Mouse (Mus musculus) left cerebral cortex, adult 2 months (tissue): Measurements from ENCODE around the gene Drd1. TPM values are rescaled to one million over a fixed set of nuclear protein-coding genes. Genes with fewer than 3 reads are reported as not detected.

Experiments used
- DNase-seq, 2 experiments: peaks; one replicate each; pipeline ENCODE4 v3.0.0; 2021 to 2022; ENCODE audit warnings: low spot score in 2 of 2, mixed read lengths in 1 of 2; ENCODE audit errors: extremely low spot score in 1 of 2
- H3K27ac ChIP-seq: fragments of 200-600 bp; 2 replicates; pipeline ENCODE4 v1.8.1; 2022
- H3K4me3 ChIP-seq: fragments of 200-600 bp; 2 replicates; pipeline ENCODE4 v1.8.1; 2022
- CTCF ChIP-seq: fragments of 200-600 bp; IDR thresholded peaks from 2 replicates; pipeline ENCODE4 v1.8.1; 2022; ENCODE audit warnings: antibody characterized with exemption, mild to moderate bottlenecking, moderate library complexity
- intact Hi-C: fragments of 180-260 bp; cut with DNase I; formaldehyde crosslinking; loops from one replicate; pipeline ENCODE4 v1.15.1; 2025
- total RNA-seq, 2 experiments: library from RNA; stranded (reverse); gene quantifications; 2 replicates each; pipeline ENCODE4 v1.2.3; 2021

Drd1 gene
- total RNA-seq, 2 experiments from 2014 or later, result 30.0 to 34.8 TPM

- no peak overlapping the region for H3K4me3 ChIP-seq
- intact Hi-C loops, result no loop called here
- no peak for DNase-seq
- TF ChIP-seq CTCF, result no peak
- no peak overlapping the region for H3K27ac ChIP-seq
Measured at GRCm38 (mm10) chr13:54084826-54085225, 29.3 kb upstream of the Drd1 start.

- no peak overlapping the region for H3K4me3 ChIP-seq
- DNase-seq, result no peak
- TF ChIP-seq CTCF, result no peak
- no peak overlapping the region for H3K27ac ChIP-seq
- intact Hi-C loops, result no loop called here
Measured at GRCm38 (mm10) chr13:54084178-54084577, 28.7 kb upstream of the Drd1 start.

GRCm38 (mm10) chr13:54082946-54083345, 27.4 kb upstream of the Drd1 start:
- no peak for TF ChIP-seq CTCF
- intact Hi-C loops, result no loop called here

GRCm38 (mm10) chr13:54080785-54081184, 25.3 kb upstream of the Drd1 start:
- DNase-seq, result no peak
- no peak overlapping the region for H3K4me3 ChIP-seq
- no peak for TF ChIP-seq CTCF
- H3K27ac ChIP-seq, result no peak overlapping the region
- intact Hi-C loops, result no loop called here

More at GRCm38 (mm10) chr13:54082946-54083345, 27.4 kb upstream of the Drd1 start:
- DNase-seq, result no peak
- Histone ChIP-seq H3K27ac (no peak overlapping the region), H3K4me3 (no peak overlapping the region)

- Histone ChIP-seq H3K27ac (no peak overlapping the region), H3K4me3 (no peak overlapping the region)
- no peak for DNase-seq
- TF ChIP-seq CTCF, result no peak
- intact Hi-C loops, result no loop called here
Measured at GRCm38 (mm10) chr13:54079782-54080759, 24.6 kb upstream of the Drd1 start.

GRCm38 (mm10) chr13:54077470-54078174, 22.1 kb upstream of the Drd1 start:
- Histone ChIP-seq H3K27ac (no peak overlapping the region), H3K4me3 (no peak overlapping the region)
- intact Hi-C loops, result no loop called here
- no peak for TF ChIP-seq CTCF
- DNase-seq, result no peak

GRCm38 (mm10) chr13:54076762-54077460, 21.4 kb upstream of the Drd1 start:
- intact Hi-C loops, result no loop called here
- no peak for TF ChIP-seq CTCF
- no peak overlapping the region for H3K27ac ChIP-seq
- no peak overlapping the region for H3K4me3 ChIP-seq
- no peak for DNase-seq

- Histone ChIP-seq H3K27ac (no peak overlapping the region), H3K4me3 (no peak overlapping the region)
- no peak for TF ChIP-seq CTCF
- intact Hi-C loops, result no loop called here
- no peak for DNase-seq
Measured at GRCm38 (mm10) chr13:54076051-54076450, 20.5 kb upstream of the Drd1 start.

- Histone ChIP-seq H3K27ac (no peak overlapping the region), H3K4me3 (no peak overlapping the region)
- no peak for TF ChIP-seq CTCF
- intact Hi-C loops, result no loop called here
- DNase-seq, result no peak
Measured at GRCm38 (mm10) chr13:54075416-54075815, 19.9 kb upstream of the Drd1 start.

- TF ChIP-seq CTCF, result no peak
- no peak overlapping the region for H3K4me3 ChIP-seq
- DNase-seq, result no peak
- no peak overlapping the region for H3K27ac ChIP-seq
- intact Hi-C loops, result no loop called here
Measured at GRCm38 (mm10) chr13:54073491-54073890, 18.0 kb upstream of the Drd1 start.

- H3K4me3 ChIP-seq, result no peak overlapping the region
- no peak for TF ChIP-seq CTCF
- intact Hi-C loops, result no loop called here
- DNase-seq, result no peak
- H3K27ac ChIP-seq, result no peak overlapping the region
Measured at GRCm38 (mm10) chr13:54073066-54073465, 17.6 kb upstream of the Drd1 start.
